Mouse (Mus musculus) retina, embryonic 14.5 days (tissue): ENCODE measurements at regions not wholly inside any gene's neighbourhood (a gene's known extent, or its start where the extent isn't known, plus 50 kb on each side); places are given as distances from the start of the nearest gene placed in this dataset.
"Not testable (repeated sequence)": the region's sequence is repeated elsewhere in the genome, so short reads cannot be mapped to it uniquely, and the experiment has no call there.

Experiments
- DNase-seq: peaks from one replicate; pipeline ENCODE4 v3.0.0-alpha.2; 2015; ENCODE audit warnings: low spot score

DNA sequence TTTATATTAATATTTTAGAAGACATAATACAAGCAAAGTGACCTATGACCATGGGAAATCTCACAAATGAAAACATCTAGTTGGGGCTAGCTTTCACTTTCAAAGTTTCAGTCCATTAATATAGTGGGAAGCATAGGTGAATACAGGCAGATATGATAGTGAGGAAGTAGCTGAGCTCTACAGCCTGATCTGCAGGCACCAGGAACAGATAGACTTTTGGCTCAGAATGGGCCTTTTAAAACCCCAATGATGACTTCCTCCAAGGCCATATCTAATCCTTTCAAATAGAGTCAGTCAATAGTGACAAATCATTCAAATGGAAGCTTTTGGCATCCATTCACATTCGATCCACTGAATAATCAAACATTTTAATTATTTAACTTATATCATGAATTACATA, 581.6 kb upstream of the Pcdh17 start:
- no peak for DNase-seq

DNA sequence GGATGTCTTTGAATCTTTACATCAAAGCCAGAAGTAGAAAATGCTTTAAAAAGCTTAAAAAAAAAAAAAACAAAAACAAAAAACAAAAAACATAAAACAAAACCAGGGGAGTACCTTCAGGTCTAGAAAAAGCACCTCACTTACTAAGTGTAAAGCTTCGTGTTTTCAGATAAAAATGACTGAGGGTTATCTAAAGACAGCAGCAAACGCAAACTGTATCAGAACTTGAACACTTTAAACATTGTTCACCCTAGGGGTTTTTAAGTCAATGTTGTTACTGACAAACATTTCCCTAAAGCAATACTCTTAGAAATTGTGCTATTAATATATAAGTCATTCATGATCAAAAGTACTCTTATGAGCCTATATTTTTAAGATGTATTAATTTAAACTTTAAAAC, 580.7 kb upstream of the Pcdh17 start:
- DNase-seq = no peak

DNA sequence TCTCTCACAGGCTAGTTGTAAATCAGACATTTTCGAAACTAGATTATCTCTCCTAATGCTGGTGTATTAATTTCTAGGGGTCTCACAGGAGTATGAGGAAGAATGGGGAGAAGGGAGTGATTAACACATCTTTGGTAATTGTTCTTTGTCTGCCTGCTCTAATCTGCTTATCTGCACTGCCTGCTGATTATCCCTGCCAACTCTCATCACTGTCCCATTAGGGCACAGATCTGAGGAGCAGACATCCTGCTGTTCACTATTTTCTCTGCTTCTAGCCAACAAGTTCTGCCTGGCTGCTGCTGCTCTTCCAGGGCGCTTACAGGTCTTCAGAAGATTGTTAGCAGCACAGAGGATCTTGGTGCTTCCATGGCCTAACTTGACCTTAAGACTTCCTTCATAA, 557.0 kb upstream of the Pcdh17 start:
- peak; percentile 78 for DNase-seq

DNA sequence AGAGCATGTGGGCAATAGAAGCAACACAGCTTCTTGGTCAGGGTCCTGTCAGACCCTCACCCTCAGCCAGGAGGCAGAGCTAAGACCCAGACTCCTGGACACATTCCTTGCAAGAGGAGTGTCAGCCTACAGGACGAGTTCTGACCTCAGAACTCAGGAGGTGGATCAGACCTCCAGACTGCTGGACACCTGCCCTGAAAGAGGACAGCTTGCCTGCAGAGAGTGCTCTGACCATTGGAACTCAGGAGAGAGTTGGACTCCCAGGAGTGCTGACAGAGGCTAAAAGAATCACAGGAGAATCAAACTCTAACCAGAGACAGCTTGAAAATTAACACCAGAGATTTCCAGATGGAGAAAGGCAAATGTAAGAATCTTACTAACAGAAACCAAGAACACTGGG, 542.7 kb upstream of the Pcdh17 start:
- not testable (repeated sequence) for DNase-seq

DNA sequence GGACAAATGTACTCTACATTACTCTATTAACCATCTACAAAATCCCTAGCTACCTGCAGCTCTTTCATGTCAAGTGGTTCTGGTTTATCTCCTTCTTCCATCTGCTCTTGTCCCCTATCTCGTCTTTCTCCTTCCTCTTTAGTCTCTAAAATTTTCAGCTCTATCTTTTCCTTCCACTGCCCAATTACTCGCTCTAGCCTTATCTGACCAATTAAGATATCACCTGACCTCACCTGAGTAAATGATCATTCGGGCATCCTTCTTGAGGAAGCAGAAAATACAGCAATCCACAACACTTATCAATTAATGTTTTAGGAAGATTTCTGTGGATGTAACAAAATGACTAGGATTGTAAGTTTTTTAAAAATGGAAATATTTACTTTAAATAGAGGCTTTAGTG, 500.3 kb upstream of the Pcdh17 start:
- no peak for DNase-seq

DNA sequence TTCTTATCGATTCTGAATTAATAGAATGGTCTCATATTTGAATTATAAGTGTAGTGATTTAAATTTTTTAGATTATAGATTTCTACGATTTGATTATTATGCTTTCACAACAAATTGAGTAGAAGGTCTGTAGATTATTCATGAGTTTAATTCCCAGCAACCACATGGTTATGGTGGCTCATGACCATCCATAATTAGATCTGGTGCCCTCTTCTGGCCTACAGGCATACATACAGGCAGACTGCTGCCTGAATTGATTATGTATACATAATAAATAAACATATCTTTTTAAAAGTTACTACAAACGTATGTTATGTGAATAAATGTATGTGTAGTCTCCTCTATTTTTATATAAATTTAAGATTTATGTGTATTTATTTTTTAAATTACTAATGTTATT, 499.2 kb upstream of the Pcdh17 start:
- peak; percentile 47 for DNase-seq

DNA sequence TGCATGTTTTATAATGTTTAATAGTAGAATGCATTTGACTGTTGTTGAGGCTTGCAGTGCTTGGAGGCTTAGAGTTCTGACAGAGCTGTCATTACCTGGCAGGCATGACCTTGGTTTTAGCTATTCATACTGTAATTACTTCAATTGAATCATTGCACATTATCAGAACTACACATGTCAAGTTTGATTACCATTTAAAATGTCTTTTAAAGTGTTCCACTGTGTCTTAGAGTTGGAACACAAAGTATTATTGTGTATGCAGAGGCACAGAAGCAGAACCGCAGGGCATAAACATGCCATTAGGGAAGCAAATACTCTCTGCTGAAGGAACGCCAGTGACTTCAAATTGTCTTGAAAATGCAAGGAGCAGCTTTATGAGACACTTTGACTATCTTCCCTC, 493.7 kb upstream of the Pcdh17 start:
- peak; percentile 70 for DNase-seq

DNA sequence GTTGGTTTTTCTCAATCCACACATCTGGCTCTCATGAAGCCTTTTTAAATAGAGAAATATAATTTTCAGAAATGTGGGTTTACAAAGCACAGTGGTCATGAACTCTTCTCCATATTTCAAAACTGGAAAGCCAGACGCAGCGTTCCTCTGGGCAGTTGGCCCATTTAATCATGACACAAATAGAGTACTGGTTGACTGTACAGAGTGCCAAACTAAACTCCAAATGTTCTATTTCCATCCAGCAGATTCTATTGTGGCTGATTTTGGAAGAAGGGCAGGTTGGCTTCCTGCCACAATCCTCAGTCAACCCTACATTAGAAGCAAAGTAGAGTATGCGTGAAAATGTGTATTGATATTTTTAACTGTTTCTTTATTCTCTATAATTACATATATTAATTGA, 484.3 kb upstream of the Pcdh17 start:
- DNase-seq = no peak

DNA sequence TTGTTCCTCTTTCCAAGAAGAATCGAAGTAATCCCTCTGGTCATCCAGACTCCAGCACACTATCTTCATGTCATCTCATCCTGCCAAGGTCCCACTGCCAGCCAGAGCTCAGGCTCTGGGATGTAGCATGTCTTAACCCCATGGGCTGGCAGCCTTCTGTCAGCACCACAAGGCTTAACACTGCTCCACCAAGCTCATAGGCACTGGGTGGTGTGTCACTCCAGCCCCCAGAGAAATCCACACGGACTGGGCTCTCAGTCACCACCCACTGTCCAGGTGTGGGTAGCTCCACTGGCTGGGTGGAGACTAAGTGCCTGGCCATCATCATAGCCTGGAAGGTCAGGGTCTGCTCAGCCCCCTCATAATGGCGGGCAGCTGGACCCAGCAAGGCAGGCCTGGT, 459.8 kb upstream of the Pcdh17 start:
- DNase-seq = no peak
